ENCODE assay signal across 9 mouse cellular contexts in the genomic region with DNA sequence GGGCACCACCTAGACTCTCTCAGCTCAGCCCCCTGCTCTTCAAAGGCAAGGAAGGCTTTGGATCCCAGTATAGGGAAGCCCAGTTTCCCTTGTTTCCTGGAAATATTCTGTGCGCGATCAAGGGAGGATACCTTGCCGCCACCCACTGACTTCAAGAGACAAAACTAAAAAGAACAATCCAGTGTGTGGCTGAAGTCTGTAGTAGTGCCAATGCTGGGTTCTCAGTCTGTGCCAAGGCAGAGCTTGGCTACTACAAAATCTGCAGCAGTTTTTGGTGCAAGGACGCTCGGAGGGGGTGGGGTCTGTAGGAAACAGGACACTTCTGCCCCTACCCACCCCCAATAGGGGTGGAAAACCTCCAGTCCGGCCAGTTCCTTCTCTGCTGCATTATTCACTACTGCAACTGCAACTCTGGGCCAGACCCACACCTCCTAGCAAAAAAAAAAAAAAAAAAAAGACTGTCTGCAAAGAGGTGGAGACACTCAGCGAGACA. TPM values are rescaled to one million over a fixed set of nuclear protein-coding genes. Genes with fewer than 3 reads are reported as not detected.
DNase-seq lines count a peak whose midpoint lies in the region; ATAC-seq lines count a peak whose summit lies in the region.
"Had no signal": no experiment of that assay in that cellular context is flagged by ENCODE, and none has a peak within 500 bp of the region (broad histone marks: within the 10 kb centered on the region; RNA-seq: fewer than 3 reads in every experiment).

No protein-coding gene starts in this region.

- no peaks in the 10 kb centered on the region for H3K36me3 ChIP-seq in heart, embryonic 15.5 days
- H3K36me3 ChIP-seq in embryonic facial prominence, embryonic 12.5 days: 0 out of 2 replicates have a peak, but pooled peaks cover 4% of the 10 kb centered on the region
- H3K36me3 ChIP-seq in hindbrain, embryonic 11.5 days (ENCODE audit: control insufficient read depth, insufficient read depth, low read length): no peaks in the 10 kb centered on the region
- H3K36me3 ChIP-seq in midbrain, embryonic 12.5 days: 0 out of 2 replicates have a peak, but pooled peaks cover 7% of the 10 kb centered on the region
- H3K36me3 ChIP-seq: G1E had no signal

- 58% methylated on average over 7 of the region's 7 CpGs for WGBS in heart, embryonic 15.5 days
- 52% methylated on average over 7 of the region's 7 CpGs for WGBS in embryonic facial prominence, embryonic 12.5 days
- WGBS in hindbrain, embryonic 11.5 days: 45% methylated on average over 7 of the region's 7 CpGs
- whole genome bisulfite sequencing in midbrain, embryonic 12.5 days: 55% methylated on average over 7 of the region's 7 CpGs

- H3K4me2 ChIP-seq in heart, embryonic 15.5 days: peak overlapping the region; percentile 92; the same call in 1 of the 2 replicates
- H3K4me2 ChIP-seq in embryonic facial prominence, embryonic 12.5 days (replicated peaks): peak overlapping the region; percentile 98
- peak overlapping the region; percentile 93 for H3K4me2 ChIP-seq in hindbrain, embryonic 11.5 days (replicated peaks; ENCODE audit: low read depth, low read length)
- H3K4me2 ChIP-seq in midbrain, embryonic 12.5 days (replicated peaks): peak overlapping the region; percentile 99

- DNase-seq in heart, adult 8-10 months (ENCODE audit: low spot score): no peak
- DNase-seq in hindbrain, embryonic 11.5 days (ENCODE audit: low spot score): no peak
- no peak for DNase-seq in thymus, postnatal 14 days
- no peak for DNase-seq in spleen, postnatal 14 days (ENCODE audit: low spot score in 2 of 2)

- no peak for ATAC-seq in heart, embryonic 15.5 days (replicated peaks; ENCODE audit: insufficient number of reproducible peaks, insufficient read depth, low FRiP score, low read depth)
- ATAC-seq in embryonic facial prominence, embryonic 12.5 days (ENCODE audit: insufficient number of reproducible peaks, insufficient read depth, low FRiP score, low TSS enrichment): no peak
- no peak for ATAC-seq in hindbrain, embryonic 11.5 days (ENCODE audit: low FRiP score)
- ATAC-seq in midbrain, embryonic 12.5 days (ENCODE audit: low FRiP score, low read depth): no peak
- ATAC-seq in inflammation-experienced regulatory T-cells, adult 6 months: no peak

- no peaks in the 10 kb centered on the region for H3K9me3 ChIP-seq in heart, embryonic 15.5 days (replicated peaks)
- H3K9me3 ChIP-seq in embryonic facial prominence, embryonic 12.5 days: no peaks in the 10 kb centered on the region
- H3K9me3 ChIP-seq in hindbrain, embryonic 11.5 days (ENCODE audit: control insufficient read depth, low read length): no peaks in the 10 kb centered on the region
- no peaks in the 10 kb centered on the region for H3K9me3 ChIP-seq in midbrain, embryonic 12.5 days

- H3K4me1 ChIP-seq in heart, embryonic 15.5 days (replicated peaks): peaks cover 77% of the 10 kb centered on the region
- peaks cover 63% of the 10 kb centered on the region for H3K4me1 ChIP-seq in embryonic facial prominence, embryonic 12.5 days
- peaks cover 21% of the 10 kb centered on the region for H3K4me1 ChIP-seq in hindbrain, embryonic 11.5 days (replicated peaks; ENCODE audit: control insufficient read depth, insufficient read depth, low read length)
- H3K4me1 ChIP-seq in midbrain, embryonic 12.5 days: peaks cover 75% of the 10 kb centered on the region

- H3K4me3 ChIP-seq in heart, embryonic 15.5 days: no peak overlapping the region
- H3K4me3 ChIP-seq in embryonic facial prominence, embryonic 12.5 days: peak overlapping the region; percentile 17; the same call in 1 of the 2 replicates
- peak overlapping the region; percentile 88 for H3K4me3 ChIP-seq in hindbrain, embryonic 11.5 days (ENCODE audit: low read depth, low read length)
- H3K4me3 ChIP-seq in midbrain, embryonic 12.5 days: peak overlapping the region; percentile 86

- peaks cover 4% of the 10 kb centered on the region; the same call in 1 of the 2 replicates for H3K27me3 ChIP-seq in heart, embryonic 15.5 days
- no peaks in the 10 kb centered on the region for H3K27me3 ChIP-seq in embryonic facial prominence, embryonic 12.5 days
- no peaks in the 10 kb centered on the region for H3K27me3 ChIP-seq in hindbrain, embryonic 11.5 days (ENCODE audit: control insufficient read depth, insufficient read depth, low read length)
- no peaks in the 10 kb centered on the region for H3K27me3 ChIP-seq in midbrain, embryonic 12.5 days

- no peak overlapping the region for H3K27ac ChIP-seq in heart, embryonic 15.5 days
- H3K27ac ChIP-seq in embryonic facial prominence, embryonic 12.5 days: no peak overlapping the region
- no peak overlapping the region for H3K27ac ChIP-seq in hindbrain, embryonic 11.5 days (ENCODE audit: low read depth, low read length)
- no peak overlapping the region for H3K27ac ChIP-seq in midbrain, embryonic 12.5 days (replicated peaks)

- H3K9ac ChIP-seq in heart, embryonic 15.5 days: no peak overlapping the region
- peak overlapping the region; percentile 32; the same call in 1 of the 2 replicates for H3K9ac ChIP-seq in embryonic facial prominence, embryonic 12.5 days
- peak overlapping the region; percentile 40; the same call in 1 of the 2 replicates for H3K9ac ChIP-seq in hindbrain, embryonic 11.5 days (ENCODE audit: low read depth, low read length)
- H3K9ac ChIP-seq in midbrain, embryonic 12.5 days (replicated peaks): peak overlapping the region; percentile 95

RNA-seq across cellular contexts. Expression of a gene that starts 3.0 kb away (rescaled TPM):
- 4.7 and 5.7 TPM in 2 replicates for polyA plus RNA-seq in heart, embryonic 15.5 days (2015; fragmentation: Nextera tagmentation; extraction: Ambion mirVana)
- total RNA-seq in heart, adult 8-10 months (2022): 10 to 100 TPM; 38.2 to 46.2 (median 40.0) TPM
- 7.7 and 7.9 TPM in 2 replicates for polyA plus RNA-seq in embryonic facial prominence, embryonic 12.5 days (2016; fragmentation: Nextera tagmentation; extraction: Ambion mirVana)
- 17.2 and 17.8 TPM in 2 replicates for polyA plus RNA-seq in hindbrain, embryonic 11.5 days (2014; fragmentation: Nextera tagmentation; extraction: Ambion mirVana)
- polyA plus RNA-seq in midbrain, embryonic 12.5 days (2016; fragmentation: Nextera tagmentation; extraction: Ambion mirVana): 17.0 and 21.6 TPM in 2 replicates
- under 1 TPM; 0.21 to 0.33 (median 0.28) TPM for polyA plus RNA-seq in inflammation-experienced regulatory T-cells, adult 6 months (2017; shearing (Covaris generic))
- polyA plus RNA-seq: G1E had no signal

RNA-seq across cellular contexts. Expression of a gene that starts 33.9 kb away (rescaled TPM):
- 1.0 TPM in 2 replicates for polyA plus RNA-seq in heart, embryonic 15.5 days (2015; fragmentation: Nextera tagmentation; extraction: Ambion mirVana)
- total RNA-seq in heart, adult 8-10 months (2022): 1 to 10 TPM; 1.2 to 2.0 (median 1.5) TPM
- polyA plus RNA-seq in embryonic facial prominence, embryonic 12.5 days (2016; fragmentation: Nextera tagmentation; extraction: Ambion mirVana): 1.0 and 1.1 TPM in 2 replicates
- 1.2 and 1.8 TPM in 2 replicates for polyA plus RNA-seq in hindbrain, embryonic 11.5 days (2014; fragmentation: Nextera tagmentation; extraction: Ambion mirVana)
- polyA plus RNA-seq in midbrain, embryonic 12.5 days (2016; fragmentation: Nextera tagmentation; extraction: Ambion mirVana): 5.0 and 6.2 TPM in 2 replicates
- polyA plus RNA-seq in inflammation-experienced regulatory T-cells, adult 6 months (2017; shearing (Covaris generic)): not detected
- polyA plus RNA-seq: G1E had no signal
